Mouse (Mus musculus) embryonic facial prominence, embryonic 14.5 days (tissue): ENCODE data around the gene Fdxr. TPM values are rescaled to one million over a fixed set of nuclear protein-coding genes. Genes with fewer than 3 reads are reported as not detected.
A peak's percentile ranks its signal among the peaks of the same experiment; 100 is the strongest.

Experiments
- ATAC-seq: fragments of 200-750 bp; cut with Nextera tagmentation; 2 replicates; pipeline ENCODE4 v1.8.0; 2017; ENCODE audit warnings: low read depth, moderate number of reproducible peaks, moderate TSS enrichment
- DNase-seq: peaks from one replicate; pipeline ENCODE4 v3.0.0-alpha.2; 2015; ENCODE audit warnings: low spot score
- H3K27ac ChIP-seq: fragments of 300-500 bp; sonication (generic); replicated peaks from 2 replicates; pipeline ENCODE4 v1.5.1; 2014; ENCODE audit warnings: low read depth, mild to moderate bottlenecking, low read length, moderate library complexity
- H3K27me3 ChIP-seq: fragments of 300-500 bp; sonication (generic); replicated peaks from 2 replicates; pipeline ENCODE4 v1.6.1; 2014; ENCODE audit warnings: low read length; ENCODE audit not compliant: control insufficient read depth, insufficient read depth
- H3K36me3 ChIP-seq: fragments of 300-500 bp; sonication (generic); 2 replicates; pipeline ENCODE4 v1.6.1; 2014; ENCODE audit warnings: low read length, mixed read lengths; ENCODE audit not compliant: control insufficient read depth, insufficient read depth
- H3K4me1 ChIP-seq: fragments of 300-500 bp; sonication (generic); 2 replicates; pipeline ENCODE4 v1.6.1; 2014; ENCODE audit warnings: antibody characterized with exemption, low read length; ENCODE audit not compliant: control insufficient read depth, insufficient read depth
- H3K4me2 ChIP-seq: fragments of 300-500 bp; sonication (generic); 2 replicates; pipeline ENCODE4 v1.6.1; 2014; ENCODE audit warnings: low read depth, mild to moderate bottlenecking, low read length, moderate library complexity, mixed read lengths
- H3K4me3 ChIP-seq: fragments of 300-500 bp; sonication (generic); 2 replicates; pipeline ENCODE4 v1.5.1; 2014; ENCODE audit warnings: low read depth, mild to moderate bottlenecking, low read length
- H3K9ac ChIP-seq: fragments of 300-500 bp; sonication (generic); 2 replicates; pipeline ENCODE4 v1.6.1; 2014; ENCODE audit warnings: low read depth, mild to moderate bottlenecking, low read length, moderate library complexity, mixed read lengths
- H3K9me3 ChIP-seq: fragments of 300-500 bp; sonication (generic); 2 replicates; pipeline ENCODE4 v1.6.1; 2016; ENCODE audit warnings: low read length; ENCODE audit not compliant: control insufficient read depth
- WGBS: fragments of 180-500 bp; shearing (Covaris S2); extraction: QIAGEN DNeasy Blood & Tissue Kit; methylation state at CpG from one replicate; pipeline ENCODE4 v1.1.7; 2014; 5-methylcytosine and 5-hydroxymethylcytosine counted together
- polyA plus RNA-seq: library from polyadenylated mRNA; unstranded; fragments of >200 nt; fragmentation: Nextera tagmentation; extraction: Ambion mirVana; gene quantifications from 2 replicates; pipeline ENCODE4 v1.2.1, GENCODE M21; 2014

Fdxr gene
- polyA plus RNA-seq, 1 experiment from 2014 or later, result 10.4 TPM

DNA sequence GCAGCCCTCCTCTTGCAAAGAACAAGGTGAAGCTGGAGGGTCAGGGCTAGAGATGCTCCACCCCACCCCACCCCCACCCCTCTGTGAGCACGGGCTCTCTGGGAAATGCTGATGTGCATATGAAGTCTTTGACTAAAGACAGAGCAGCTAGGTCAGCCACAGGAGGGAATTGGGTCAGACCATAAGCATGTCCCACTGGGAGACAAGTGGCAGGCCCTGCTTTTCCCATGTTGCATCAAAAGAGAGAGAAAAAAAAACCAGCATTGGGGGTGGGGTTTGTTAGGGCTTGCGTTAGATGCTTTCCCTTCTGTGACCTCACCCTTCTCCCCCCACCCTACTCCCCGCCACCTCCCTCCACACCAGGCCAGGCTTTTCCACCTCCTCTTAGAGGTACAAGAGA lies 29.6 kb downstream of the Fdxr start:
- peaks cover 8% of the 10 kb centered on the region; the same call in 1 of the 2 replicates for H3K4me1 ChIP-seq
- H3K27me3 ChIP-seq, result peaks cover 58% of the 10 kb centered on the region
- no peak for DNase-seq
- no peak overlapping the region for H3K27ac ChIP-seq
- H3K4me3 ChIP-seq, result no peak overlapping the region
- ATAC-seq, result no peak
- no peaks in the 10 kb centered on the region for H3K9me3 ChIP-seq
- H3K9ac ChIP-seq, result no peak overlapping the region
- no peak overlapping the region for H3K4me2 ChIP-seq
- WGBS, result 20% methylated on average over 3 of the region's 3 CpGs
- H3K36me3 ChIP-seq, result 0 out of 2 replicates have a peak, but pooled peaks cover 7% of the 10 kb centered on the region

GRCm38 (mm10) chr11:115246386-115246785 lies 30.5 kb downstream of the Fdxr start:
- 74% methylated on average over 8 of the region's 8 CpGs for WGBS
- peaks cover 50% of the 10 kb centered on the region for H3K27me3 ChIP-seq
- no peak overlapping the region for H3K4me3 ChIP-seq
- no peak overlapping the region for H3K27ac ChIP-seq
- peaks cover 8% of the 10 kb centered on the region; the same call in 1 of the 2 replicates for H3K4me1 ChIP-seq
- 0 out of 2 replicates have a peak, but pooled peaks have one; percentile 24 for ATAC-seq
- H3K36me3 ChIP-seq, result 0 out of 2 replicates have a peak, but pooled peaks cover 7% of the 10 kb centered on the region
- no peak overlapping the region for H3K9ac ChIP-seq
- H3K4me2 ChIP-seq, result no peak overlapping the region
- H3K9me3 ChIP-seq, result no peaks in the 10 kb centered on the region
- no peak for DNase-seq

DNA sequence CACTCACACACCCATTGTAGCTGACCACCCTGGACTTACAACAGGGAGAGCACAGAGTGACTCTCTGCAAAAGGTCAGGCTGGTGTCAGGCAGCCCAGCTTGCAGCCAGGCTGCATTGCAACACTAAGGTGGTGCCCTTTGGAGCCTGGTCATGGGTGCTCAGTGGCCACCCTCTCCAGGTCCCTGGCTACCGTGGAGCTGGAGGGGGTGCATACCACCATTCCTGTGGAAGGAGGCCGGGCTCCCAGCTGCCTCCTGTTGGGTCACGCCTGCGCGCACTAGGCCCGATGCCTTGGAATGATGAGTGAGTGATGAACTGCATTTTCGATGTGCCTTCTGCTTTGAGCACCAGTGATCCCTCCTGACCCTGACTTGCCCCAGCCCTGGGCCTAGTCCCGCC lies 32.0 kb downstream of the Fdxr start:
- H3K4me3 ChIP-seq, result no peak overlapping the region
- DNase-seq, result no peak
- no peak overlapping the region for H3K4me2 ChIP-seq
- H3K9ac ChIP-seq, result no peak overlapping the region
- H3K27me3 ChIP-seq, result peaks cover 36% of the 10 kb centered on the region
- no peak overlapping the region for H3K27ac ChIP-seq
- peaks cover 2% of the 10 kb centered on the region; the same call in 1 of the 2 replicates for H3K4me1 ChIP-seq
- WGBS, result 81% methylated on average over 8 of the region's 8 CpGs
- H3K9me3 ChIP-seq, result no peaks in the 10 kb centered on the region
- 0 out of 2 replicates have a peak, but pooled peaks cover 7% of the 10 kb centered on the region for H3K36me3 ChIP-seq
- ATAC-seq, result no peak

DNA sequence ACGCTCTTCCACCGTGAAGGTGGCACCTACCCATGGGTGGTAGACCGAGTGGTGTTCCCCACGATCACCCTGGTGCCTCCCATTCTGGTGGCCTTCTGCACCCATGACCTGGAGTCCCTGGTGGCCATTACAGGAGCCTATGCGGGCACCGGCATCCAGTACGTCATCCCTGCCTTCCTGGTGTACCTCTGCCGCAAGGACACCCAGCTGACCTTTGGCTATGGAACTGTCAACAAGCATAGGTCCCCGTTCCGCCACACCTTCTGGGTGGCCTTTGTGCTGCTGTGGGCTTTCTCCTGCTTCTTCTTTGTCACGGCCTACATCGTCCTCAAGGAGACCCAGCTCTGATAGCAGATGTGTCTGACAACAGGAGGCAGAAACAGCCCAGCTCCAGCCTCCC lies 33.1 kb downstream of the Fdxr start:
- Histone ChIP-seq H3K27me3 (peaks cover 25% of the 10 kb centered on the region), H3K9me3 (no peaks in the 10 kb centered on the region), H3K27ac (no peak overlapping the region), H3K4me3 (no peak overlapping the region), H3K4me2 (no peak overlapping the region), H3K36me3 (0 out of 2 replicates have a peak, but pooled peaks cover 7% of the 10 kb centered on the region), H3K9ac (no peak overlapping the region), H3K4me1 (no peaks in the 10 kb centered on the region)
- 93% methylated on average over 12 of the region's 12 CpGs for WGBS
- no peak for DNase-seq
- ATAC-seq, result no peak

DNA sequence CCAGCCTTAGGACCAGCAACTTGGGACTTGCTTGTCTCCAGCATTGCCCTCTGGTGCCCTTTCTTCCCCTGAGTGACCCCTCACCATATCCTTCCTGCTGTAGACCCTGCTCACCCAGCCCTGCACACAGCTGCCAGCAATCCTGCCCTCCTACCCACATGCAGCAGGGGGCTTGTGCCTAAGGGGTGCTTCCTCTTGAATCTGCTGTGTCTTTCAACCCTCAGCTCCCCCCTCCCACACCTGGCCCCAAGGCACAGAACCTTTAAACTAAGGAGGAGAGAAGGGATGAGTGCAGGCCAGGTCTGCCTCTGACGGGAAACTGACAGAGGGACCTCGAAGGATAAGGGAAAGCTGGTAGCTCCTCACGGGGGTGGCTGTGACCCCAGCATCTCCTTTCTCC lies 34.1 kb downstream of the Fdxr start:
- Histone ChIP-seq H3K4me1 (no peaks in the 10 kb centered on the region), H3K27ac (no peak overlapping the region), H3K27me3 (peaks cover 15% of the 10 kb centered on the region), H3K9ac (no peak overlapping the region), H3K36me3 (0 out of 2 replicates have a peak, but pooled peaks cover 7% of the 10 kb centered on the region), H3K9me3 (no peaks in the 10 kb centered on the region), H3K4me3 (no peak overlapping the region), H3K4me2 (no peak overlapping the region)
- DNase-seq (no peak), ATAC-seq (no peak)
- WGBS, result 55% methylated on average over 3 of the region's 3 CpGs

DNA sequence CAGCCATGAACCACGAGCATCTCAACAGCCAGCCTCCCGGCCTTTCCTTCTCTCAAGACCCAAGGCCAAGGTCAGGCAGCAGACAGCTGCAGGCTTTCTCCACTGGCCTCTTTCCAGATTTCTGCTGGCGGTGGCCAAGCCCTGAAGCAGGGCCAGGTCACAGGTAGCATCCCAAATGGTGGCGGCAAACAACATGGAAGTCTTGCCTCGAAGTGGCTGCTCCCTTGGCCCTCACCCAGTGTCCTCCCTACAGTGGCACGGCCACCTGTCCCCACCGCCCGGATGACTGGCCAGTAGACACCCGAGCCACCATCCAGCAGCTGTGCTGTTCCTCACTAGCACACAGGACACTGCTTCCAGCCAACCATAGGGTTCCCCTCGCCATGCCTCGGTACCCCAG lies 35.4 kb downstream of the Fdxr start:
- WGBS, result 70% methylated on average over 11 of the region's 11 CpGs
- no peak overlapping the region for H3K27ac ChIP-seq
- 0 out of 2 replicates have a peak, but pooled peaks cover 1% of the 10 kb centered on the region for H3K27me3 ChIP-seq
- no peak overlapping the region for H3K4me3 ChIP-seq
- no peak overlapping the region for H3K4me2 ChIP-seq
- H3K36me3 ChIP-seq, result 0 out of 2 replicates have a peak, but pooled peaks cover 7% of the 10 kb centered on the region
- DNase-seq, result no peak
- H3K4me1 ChIP-seq, result no peaks in the 10 kb centered on the region
- H3K9me3 ChIP-seq, result no peaks in the 10 kb centered on the region
- H3K9ac ChIP-seq, result no peak overlapping the region
- no peak for ATAC-seq

GRCm38 (mm10) chr11:115236570-115236969 lies 40.3 kb downstream of the Fdxr start:
- no peak overlapping the region for H3K4me3 ChIP-seq
- ATAC-seq, result no peak
- DNase-seq, result no peak
- peaks cover 6% of the 10 kb centered on the region; the same call in 1 of the 2 replicates for H3K4me1 ChIP-seq
- no peaks in the 10 kb centered on the region for H3K27me3 ChIP-seq
- H3K27ac ChIP-seq, result no peak overlapping the region
- H3K9me3 ChIP-seq, result no peaks in the 10 kb centered on the region
- no peak overlapping the region for H3K9ac ChIP-seq
- no peak overlapping the region for H3K4me2 ChIP-seq
- 58% methylated on average over 4 of the region's 5 CpGs for WGBS
- H3K36me3 ChIP-seq, result no peaks in the 10 kb centered on the region

- H3K9ac ChIP-seq, result no peak overlapping the region
- peaks cover 10% of the 10 kb centered on the region; the same call in 1 of the 2 replicates for H3K4me1 ChIP-seq
Measured at GRCm38 (mm10) chr11:115234320-115235044, 42.4 kb downstream of the Fdxr start.

More at GRCm38 (mm10) chr11:115234320-115235044, 42.4 kb downstream of the Fdxr start:
- Histone ChIP-seq H3K27ac (no peak overlapping the region), H3K36me3 (no peaks in the 10 kb centered on the region), H3K27me3 (no peaks in the 10 kb centered on the region), H3K4me3 (no peak overlapping the region), H3K9me3 (no peaks in the 10 kb centered on the region), H3K4me2 (no peak overlapping the region)
- WGBS, result 70% methylated on average over 11 of the region's 15 CpGs
- no peak for DNase-seq
- ATAC-seq, result no peak
